Mouse (Mus musculus): ENCODE measurements around the gene Serpinb9b. TPM values are rescaled to one million over a fixed set of nuclear protein-coding genes. Genes with fewer than 3 reads are reported as not detected.

The Serpinb9b gene
- total RNA-seq (2023; ENCODE audit: inconsistent age), result 0.51 TPM in 1 of 4 replicates, not detected in the others

DNA sequence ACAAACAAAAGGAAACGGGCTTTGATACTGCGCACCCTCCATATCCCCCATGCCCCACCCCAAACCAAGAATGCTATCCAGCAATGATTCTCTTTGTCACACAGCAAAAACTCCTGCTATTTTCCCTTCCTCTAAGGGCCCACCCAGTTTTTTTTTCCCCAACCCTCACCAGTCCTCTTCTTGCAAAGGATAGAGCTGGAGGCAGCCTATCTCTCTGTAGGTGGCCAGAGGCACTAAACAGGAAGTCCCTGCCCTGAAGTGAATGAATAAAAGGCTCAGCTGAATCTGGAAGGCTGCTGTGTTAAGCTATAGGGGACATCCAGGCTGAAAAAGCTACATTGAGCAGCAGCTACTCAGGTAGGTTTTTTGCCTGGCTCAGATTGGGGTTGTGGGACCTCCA is at the start of gene Serpinb9b:
Serpinb9b (plus strand) TSS at position 173 of the 400 bp plus-strand sequence.

DNA sequence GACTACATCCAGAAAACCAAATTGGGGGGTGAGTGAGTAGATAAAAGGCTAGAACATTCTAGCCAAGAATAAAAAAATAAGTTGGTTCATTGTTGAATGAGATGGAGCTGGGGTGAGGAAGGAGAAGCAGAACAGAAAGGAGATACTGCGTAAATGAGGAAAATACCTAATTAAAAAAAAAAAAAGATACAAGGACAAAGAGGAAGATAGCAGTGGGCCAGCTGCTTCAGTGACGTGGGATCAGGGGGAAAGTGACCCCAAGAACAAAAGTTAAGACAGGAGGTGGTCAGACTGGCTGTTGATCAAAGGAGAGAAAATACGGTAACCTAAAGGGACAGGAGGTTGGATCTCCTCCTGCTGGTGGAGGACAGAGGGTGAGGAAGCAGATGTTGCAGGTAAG is 24.3 kb upstream of the Serpinb9b start, which contains the start of gene Serpinb9:
Serpinb9 (plus strand) TSS at position 301 of the 400 bp plus-strand sequence.

DNA sequence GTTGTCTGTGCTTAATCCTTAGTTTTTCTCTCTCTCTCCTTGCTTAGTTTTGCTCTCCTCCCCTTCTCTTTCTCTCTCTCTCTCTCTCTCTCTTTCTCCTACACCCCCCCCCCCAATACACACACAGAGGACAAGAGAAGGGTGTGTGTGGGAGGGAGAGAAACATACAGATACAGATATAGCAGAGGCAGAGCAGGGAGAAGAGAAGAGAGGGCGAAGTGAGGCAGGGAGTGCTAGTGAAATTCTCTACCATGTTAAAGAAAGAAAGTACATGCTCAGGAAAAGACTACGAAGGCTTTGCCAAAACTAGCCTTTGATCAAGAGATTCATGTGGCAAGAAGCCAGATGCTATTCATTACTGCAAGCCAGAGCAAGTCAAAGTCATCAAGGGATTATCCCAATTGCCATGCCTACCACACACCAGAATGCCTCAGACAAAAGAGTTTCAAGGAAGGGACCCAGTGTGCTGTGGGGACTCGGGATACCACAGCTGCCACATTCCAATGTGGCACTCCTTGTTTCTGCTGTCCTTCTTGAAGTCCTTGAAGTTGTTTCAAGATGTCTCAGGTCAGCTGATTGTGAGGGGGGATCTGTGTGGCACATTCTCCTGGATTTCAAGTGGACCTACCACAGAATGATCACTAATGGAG is 51.0 kb downstream of the Serpinb9b start, which contains the start of gene Serpinb1b:
Serpinb1b (plus strand) TSS at position 520 of the 650 bp plus-strand sequence.

Other genes with a start within 250 kb of the Serpinb9b start
- 0.12 to 0.13 TPM in 2 of 4 replicates, not detected in the others for gene Mylk4, start 243.5 kb upstream of the Serpinb9b start, total RNA-seq (2023; ENCODE audit: inconsistent age)
- gene Wrnip1, start 225.4 kb upstream of the Serpinb9b start, total RNA-seq (2023; ENCODE audit: inconsistent age), result 39.9 to 46.7 TPM (median 42.9 TPM) in 4 replicates
- not detected in 4 replicates for gene D930007J09Rik, start 224.6 kb upstream of the Serpinb9b start, total RNA-seq (2023; ENCODE audit: inconsistent age)
- 231 to 264 TPM (median 248 TPM) in 4 replicates for gene Serpinb1a, start 176.2 kb upstream of the Serpinb9b start, total RNA-seq (2023; ENCODE audit: inconsistent age)
- gene Serpinb1c, start 129.2 kb upstream of the Serpinb9b start, total RNA-seq (2023; ENCODE audit: inconsistent age), result not detected in 4 replicates
- 9.9 to 14.7 TPM (median 10.3 TPM) in 4 replicates for gene Serpinb6b, start 62.2 kb upstream of the Serpinb9b start, total RNA-seq (2023; ENCODE audit: inconsistent age)
- 1.7 to 3.4 TPM (median 2.6 TPM) in 4 replicates for gene Serpinb9, start 24.2 kb upstream of the Serpinb9b start, total RNA-seq (2023; ENCODE audit: inconsistent age)
- not detected in 4 replicates for gene Serpinb1b, start 51.2 kb downstream of the Serpinb9b start, total RNA-seq (2023; ENCODE audit: inconsistent age)
- gene Serpinb9c, start 132.3 kb downstream of the Serpinb9b start, total RNA-seq (2023; ENCODE audit: inconsistent age), result not detected in 4 replicates
- gene Serpinb9d, start 165.5 kb downstream of the Serpinb9b start, total RNA-seq (2023; ENCODE audit: inconsistent age), result not detected in 4 replicates
- gene Serpinb9e, start 222.2 kb downstream of the Serpinb9b start, total RNA-seq (2023; ENCODE audit: inconsistent age), result not detected in 4 replicates